Mouse (Mus musculus): ENCODE measurements around the gene Olfr12.

- TF ChIP-seq CTCF (IDR thresholded peaks at IDR 0.05; ENCODE audit: insufficient read depth, low read length) (no peak), POLR2A (IDR thresholded peaks at IDR 0.05; ENCODE audit: borderline replicate concordance, extremely low read depth, low read depth, low read length) (no peak)
Observed at GRCm38 (mm10) chr1:92617488-92617887, at the start of gene Olfr12.
